Mouse (Mus musculus) limb, embryonic 12.5 days (tissue): ENCODE data around the gene Xylb. TPM values are rescaled to one million over a fixed set of nuclear protein-coding genes. Genes with fewer than 3 reads are reported as not detected.

Experiments used
- ATAC-seq: fragments of 200-750 bp; cut with Nextera tagmentation; 2 replicates; pipeline ENCODE4 v1.8.0; 2017; ENCODE audit warnings: low read depth, moderate TSS enrichment; ENCODE audit not compliant: insufficient number of reproducible peaks, insufficient read depth, low FRiP score, low TSS enrichment
- H3K27ac ChIP-seq: fragments of 300-500 bp; sonication (generic); 2 replicates; pipeline ENCODE4 v1.5.1; 2016; ENCODE audit warnings: mild to moderate bottlenecking, moderate library complexity
- H3K27me3 ChIP-seq: fragments of 300-500 bp; sonication (generic); 2 replicates; pipeline ENCODE4 v1.6.1; 2016; ENCODE audit warnings: mild to moderate bottlenecking, moderate library complexity
- H3K36me3 ChIP-seq: fragments of 300-500 bp; sonication (generic); 2 replicates; pipeline ENCODE4 v1.6.1; 2016; ENCODE audit warnings: mild to moderate bottlenecking, moderate library complexity
- H3K4me1 ChIP-seq: fragments of 300-500 bp; sonication (generic); replicated peaks from 2 replicates; pipeline ENCODE4 v1.6.1; 2016
- H3K4me2 ChIP-seq: fragments of 300-500 bp; sonication (generic); 2 replicates; pipeline ENCODE4 v1.6.1; 2016; ENCODE audit warnings: mild to moderate bottlenecking, moderate library complexity
- H3K4me3 ChIP-seq: fragments of 300-500 bp; sonication (generic); replicated peaks from 2 replicates; pipeline ENCODE4 v1.5.1; 2016; ENCODE audit warnings: mild to moderate bottlenecking
- H3K9ac ChIP-seq: fragments of 300-500 bp; sonication (generic); replicated peaks from 2 replicates; pipeline ENCODE4 v1.6.1; 2016; ENCODE audit warnings: mild to moderate bottlenecking, moderate library complexity
- H3K9me3 ChIP-seq: fragments of 300-500 bp; sonication (generic); 2 replicates; pipeline ENCODE4 v1.6.1; 2016; ENCODE audit warnings: mild to moderate bottlenecking, moderate library complexity
- WGBS: fragments of 180-500 bp; shearing (Covaris S2); methylation state at CpG from one replicate; pipeline ENCODE4 v1.1.7; 2016; 5-methylcytosine and 5-hydroxymethylcytosine counted together
- polyA plus RNA-seq: library from polyadenylated mRNA; unstranded; fragments of >200 nt; fragmentation: Nextera tagmentation; extraction: Ambion mirVana; gene quantifications from 2 replicates; pipeline ENCODE4 v1.2.1, GENCODE M21; 2016

Gene Xylb
- polyA plus RNA-seq, 1 experiment from 2014 or later = 7.6 TPM

- Histone ChIP-seq H3K4me1 (peaks cover 33% of the 10 kb centered on the region), H3K36me3 (peaks cover 8% of the 10 kb centered on the region), H3K27ac (peak within 1 kb of the TSS; percentile 98), H3K4me3 (peak within 1 kb of the TSS; percentile 93), H3K27me3 (no peaks in the 10 kb centered on the region), H3K9ac (peak within 1 kb of the TSS; percentile 99), H3K9me3 (no peaks in the 10 kb centered on the region), H3K4me2 (peak within 1 kb of the TSS; percentile 83)
- WGBS = under 1% methylated on average over 24 of the region's 32 CpGs
- peak; percentile 94 for ATAC-seq
Measured at GRCm38 (mm10) chr9:119401801-119402214, 44.6 kb downstream of the Xylb start, which contains the start of gene Acvr2b. Gene Acvr2b, plus strand, starts transcription at chr9:119402118.

GRCm38 (mm10) chr9:119402253-119403235 is 45.4 kb downstream of the Xylb start:
- peak overlapping the region; percentile 83 for H3K4me2 ChIP-seq
- peak overlapping the region; percentile 99 for H3K9ac ChIP-seq
- peaks cover 36% of the 10 kb centered on the region for H3K4me1 ChIP-seq
- peak overlapping the region; percentile 93 for H3K4me3 ChIP-seq
- H3K36me3 ChIP-seq = peaks cover 12% of the 10 kb centered on the region
- under 1% methylated on average over 121 of the region's 127 CpGs for WGBS
- no peak; the same call in none of the 2 replicates for ATAC-seq
- peak overlapping the region; percentile 98 for H3K27ac ChIP-seq
- H3K27me3 ChIP-seq = no peaks in the 10 kb centered on the region
- H3K9me3 ChIP-seq = no peaks in the 10 kb centered on the region

GRCm38 (mm10) chr9:119403236-119403641 is 46.1 kb downstream of the Xylb start:
- peak overlapping the region; percentile 93 for H3K4me3 ChIP-seq
- peak overlapping the region; percentile 98 for H3K27ac ChIP-seq
- peak overlapping the region; percentile 99 for H3K9ac ChIP-seq
- peaks cover 16% of the 10 kb centered on the region for H3K36me3 ChIP-seq
- H3K27me3 ChIP-seq = no peaks in the 10 kb centered on the region
- H3K4me2 ChIP-seq = peak overlapping the region; percentile 83
- H3K4me1 ChIP-seq = peaks cover 43% of the 10 kb centered on the region
- no peaks in the 10 kb centered on the region for H3K9me3 ChIP-seq
- WGBS = 0% methylated on average over 26 of the region's 26 CpGs
- ATAC-seq = no peak

- no peaks in the 10 kb centered on the region for H3K9me3 ChIP-seq
- no peak for ATAC-seq
- H3K27ac ChIP-seq = 0 out of 2 replicates have a peak overlapping the region, but pooled peaks have one; percentile 12
- no peaks in the 10 kb centered on the region for H3K27me3 ChIP-seq
- H3K36me3 ChIP-seq = peaks cover 16% of the 10 kb centered on the region
- 72% methylated on average over 5 of the region's 5 CpGs for WGBS
- peak overlapping the region; percentile 93 for H3K4me3 ChIP-seq
- H3K4me2 ChIP-seq = peak overlapping the region; percentile 83
- H3K9ac ChIP-seq = peak overlapping the region; percentile 99
- peaks cover 51% of the 10 kb centered on the region for H3K4me1 ChIP-seq
Measured at GRCm38 (mm10) chr9:119404090-119404489, 46.9 kb downstream of the Xylb start.

GRCm38 (mm10) chr9:119407884-119408283 is 50.7 kb downstream of the Xylb start:
- no peak overlapping the region for H3K27ac ChIP-seq
- H3K4me1 ChIP-seq = peaks cover 47% of the 10 kb centered on the region
- no peak for ATAC-seq
- H3K4me3 ChIP-seq = no peak overlapping the region
- H3K27me3 ChIP-seq = no peaks in the 10 kb centered on the region
- peaks cover 13% of the 10 kb centered on the region; the same call in 1 of the 2 replicates for H3K9me3 ChIP-seq
- WGBS = 75% methylated on average over 15 of the region's 15 CpGs
- peaks cover 42% of the 10 kb centered on the region for H3K36me3 ChIP-seq
- H3K4me2 ChIP-seq = no peak overlapping the region
- H3K9ac ChIP-seq = 0 out of 2 replicates have a peak overlapping the region, but pooled peaks have one; percentile 4

- Histone ChIP-seq H3K9me3 (peaks cover 20% of the 10 kb centered on the region; the same call in 1 of the 2 replicates), H3K9ac (no peak overlapping the region), H3K27ac (peak overlapping the region; percentile 59; the same call in 1 of the 2 replicates), H3K36me3 (peaks cover 43% of the 10 kb centered on the region), H3K4me3 (no peak overlapping the region), H3K27me3 (no peaks in the 10 kb centered on the region), H3K4me1 (peaks cover 41% of the 10 kb centered on the region), H3K4me2 (no peak overlapping the region)
- 85% methylated on average over 11 of the region's 11 CpGs for WGBS
- ATAC-seq = no peak
Measured at GRCm38 (mm10) chr9:119408898-119409664, 51.9 kb downstream of the Xylb start.

GRCm38 (mm10) chr9:119409864-119410263 is 52.7 kb downstream of the Xylb start:
- Histone ChIP-seq H3K9ac (no peak overlapping the region), H3K4me3 (no peak overlapping the region), H3K27ac (no peak overlapping the region), H3K4me1 (peaks cover 33% of the 10 kb centered on the region), H3K27me3 (no peaks in the 10 kb centered on the region), H3K4me2 (no peak overlapping the region), H3K36me3 (peaks cover 43% of the 10 kb centered on the region), H3K9me3 (peaks cover 20% of the 10 kb centered on the region; the same call in 1 of the 2 replicates)
- ATAC-seq = no peak
- WGBS = 84% methylated on average over 5 of the region's 5 CpGs

GRCm38 (mm10) chr9:119418025-119418424 is 60.8 kb downstream of the Xylb start:
- no peak overlapping the region for H3K9ac ChIP-seq
- peaks cover under 1% of the 10 kb centered on the region; the same call in 1 of the 2 replicates for H3K36me3 ChIP-seq
- no peak overlapping the region for H3K4me2 ChIP-seq
- no peak for ATAC-seq
- H3K27ac ChIP-seq = peak overlapping the region; percentile 56; the same call in 1 of the 2 replicates
- H3K27me3 ChIP-seq = no peaks in the 10 kb centered on the region
- WGBS = 74% methylated on average over 18 of the region's 18 CpGs
- peaks cover 34% of the 10 kb centered on the region for H3K4me1 ChIP-seq
- peaks cover 5% of the 10 kb centered on the region; the same call in 1 of the 2 replicates for H3K9me3 ChIP-seq
- H3K4me3 ChIP-seq = no peak overlapping the region

- no peak for ATAC-seq
- 82% methylated on average over 12 of the region's 12 CpGs for WGBS
- H3K4me3 ChIP-seq = no peak overlapping the region
- peaks cover 51% of the 10 kb centered on the region for H3K4me1 ChIP-seq
- H3K27ac ChIP-seq = no peak overlapping the region
- H3K9me3 ChIP-seq = no peaks in the 10 kb centered on the region
- H3K36me3 ChIP-seq = no peaks in the 10 kb centered on the region
- H3K27me3 ChIP-seq = no peaks in the 10 kb centered on the region
- no peak overlapping the region for H3K4me2 ChIP-seq
- H3K9ac ChIP-seq = no peak overlapping the region; the same call in 1 of the 2 replicates
Measured at GRCm38 (mm10) chr9:119419852-119420438, 62.8 kb downstream of the Xylb start.

GRCm38 (mm10) chr9:119425217-119425975 is 68.2 kb downstream of the Xylb start:
- Histone ChIP-seq H3K4me3 (no peak overlapping the region), H3K27ac (peak overlapping the region; percentile 75), H3K4me2 (peak overlapping the region; percentile 24), H3K4me1 (peaks cover 54% of the 10 kb centered on the region), H3K9me3 (no peaks in the 10 kb centered on the region), H3K9ac (peak overlapping the region; percentile 37; the same call in 1 of the 2 replicates), H3K27me3 (no peaks in the 10 kb centered on the region), H3K36me3 (peaks cover 32% of the 10 kb centered on the region)
- 29% methylated on average over 7 of the region's 7 CpGs for WGBS
- peak; percentile 73 for ATAC-seq
